Mouse (Mus musculus) testis, adult 2 months (tissue): ENCODE results near the gene Ccl17.

Source experiments
- CTCF ChIP-seq: fragments of 200-500 bp; IDR thresholded peaks from 2 replicates; pipeline ENCODE4 v1.5.1; 2012; ENCODE audit warnings: low read depth, mild to moderate bottlenecking, inconsistent platforms, low read length, moderate library complexity; ENCODE audit not compliant: control insufficient read depth, insufficient read depth, insufficient replicate concordance
- POLR2A ChIP-seq: fragments of 200-500 bp; IDR thresholded peaks from 2 replicates; pipeline ENCODE4 v1.6.1; 2012; ENCODE audit warnings: low read depth, mild to moderate bottlenecking, inconsistent platforms, low read length, moderate library complexity; ENCODE audit not compliant: control insufficient read depth

GRCm38 (mm10) chr8:94828284-94828683 lies 18.0 kb downstream of the Ccl17 start:
- no peak for TF ChIP-seq CTCF
- TF ChIP-seq POLR2A = no peak
